Mouse (Mus musculus) myocyte (in vitro differentiated cells): ENCODE measurements around the gene Slc37a4.

Experiments
- MAX ChIP-seq: IDR thresholded peaks from one replicate; pipeline ENCODE4 v1.6.1; 2011; ENCODE audit warnings: low read depth, mild to moderate bottlenecking, control low read depth
- MYOD1 ChIP-seq, 3 experiments: IDR thresholded peaks; one replicate each; pipeline ENCODE4 v1.6.1; 2011; ENCODE audit warnings: control low read depth in 2 of 3, low read depth in 2 of 3, mild to moderate bottlenecking in 2 of 3, moderate library complexity in 1 of 3; ENCODE audit not compliant: insufficient read length in 2 of 3, control insufficient read depth in 1 of 3
- POLR2A ChIP-seq: IDR thresholded peaks from one replicate; pipeline ENCODE4 v1.6.1; 2011; ENCODE audit warnings: low read depth, mild to moderate bottlenecking, control low read depth, moderate library complexity; ENCODE audit not compliant: insufficient read length
- TCF3 ChIP-seq: IDR thresholded peaks from one replicate; pipeline ENCODE4 v1.6.1; 2011; ENCODE audit warnings: low read depth, control low read depth; ENCODE audit not compliant: insufficient read length
- USF1 ChIP-seq: IDR thresholded peaks from one replicate; pipeline ENCODE4 v1.6.1; 2011; ENCODE audit warnings: low read depth, mild to moderate bottlenecking, control low read depth, moderate library complexity

DNA sequence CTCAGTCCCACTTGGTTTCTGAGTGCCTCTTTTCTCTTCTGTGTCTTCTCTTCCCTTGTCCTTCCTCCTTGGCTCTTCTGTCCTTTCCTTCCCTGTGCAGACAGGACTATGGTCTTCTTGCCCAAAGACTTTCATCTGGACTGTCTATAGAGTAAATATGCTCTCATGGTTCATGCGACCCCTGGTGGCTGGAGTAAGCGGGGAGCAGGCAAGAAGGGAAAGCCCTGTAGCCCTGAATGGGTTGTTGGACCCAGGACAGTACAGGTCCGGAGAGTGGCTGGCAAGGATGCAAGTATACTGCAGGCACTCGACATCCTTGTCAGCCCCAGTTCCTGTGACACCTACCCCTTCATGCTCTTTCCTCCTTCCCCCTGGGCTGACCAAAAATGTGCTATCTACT is 5.2 kb upstream of the Slc37a4 start:
- no peak for TF ChIP-seq MAX
- no peak for TF ChIP-seq USF1
- TF ChIP-seq MYOD1 (IDR thresholded peaks at IDR 0.05; ENCODE audit: control insufficient read depth in 1 of 3, insufficient read length in 2 of 3, low read depth in 2 of 3) = no peak
- no peak for TF ChIP-seq TCF3
- no peak for TF ChIP-seq POLR2A
